Mouse (Mus musculus) Patski (cell line): ENCODE data around the gene Bcl2l12. TPM values are rescaled to one million over a fixed set of nuclear protein-coding genes. Genes with fewer than 3 reads are reported as not detected.
A peak's percentile ranks its signal among the peaks of the same experiment; 100 is the strongest.

ENCODE experiments used
- ATAC-seq: fragments of 100-300 bp; one replicate; pipeline ENCODE4 v1.8.0; 2021
- CTCF ChIA-PET: fragments of 350-600 bp; sonication (Branson Sonifier 250); formaldehyde crosslinking; loops from one replicate; lab custom pipeline; 2022; ENCODE audit warnings: inconsistent platforms; lab: Charles Lee
- POLR2A ChIA-PET: fragments of 350-600 bp; sonication (Branson Sonifier 250); formaldehyde crosslinking; loops from one replicate; lab custom pipeline; 2022; ENCODE audit warnings: antibody characterized with exemption, inconsistent platforms; lab: Charles Lee
- DNase-seq: peaks from one replicate; pipeline ENCODE4 v3.0.0-alpha.2; 2011; ENCODE audit warnings: low read depth, low spot score
- H3K27me3 ChIP-seq: fragments of 371-371 bp; one replicate; pipeline ENCODE4 v1.5.1; 2021
- CTCF ChIP-seq: fragments of 100-300 bp; IDR thresholded peaks from one replicate; pipeline ENCODE4 v1.5.1; 2021
- in situ Hi-C: fragments of 300-500 bp; cut with MboI; formaldehyde crosslinking; loops from 3 replicates; pipeline ENCODE4 v1.11.1; 2018; ENCODE audit warnings: low pct_unique_long_range_greater_than_20kb, mixed read lengths
- polyA plus RNA-seq: library from polyadenylated mRNA; unstranded; gene quantifications from one replicate; pipeline ENCODE4 v1.2.3, GENCODE M21; 2021

Gene Bcl2l12
- polyA plus RNA-seq, 1 experiment from 2014 or later, result 19.9 TPM

- peak; percentile 61 for ATAC-seq
- POLR2A ChIA-PET, result interaction anchor here (1.1 to 1.8 kb wide), 3 partner anchors 8 to 18 kb away, joined by 5 to 10 read pairs (median 6); partner anchors contain the start of gene Scaf1
- TF ChIP-seq CTCF, result no peak
- no peaks in the 10 kb centered on the region for H3K27me3 ChIP-seq
- DNase-seq, result peak; percentile 90
- in situ Hi-C loops, result no loop called here
- CTCF ChIA-PET, result no interaction called here
These were observed 1.1 kb downstream of the Bcl2l12 start, which contains the start of gene Irf3 for GRCm38 (mm10) chr7:44997231-44997939. Gene Irf3 (plus strand): TSS chr7:44997648.

GRCm38 (mm10) chr7:44996672-44997071 is 1.8 kb downstream of the Bcl2l12 start:
- CTCF ChIA-PET, result no interaction called here
- H3K27me3 ChIP-seq, result no peaks in the 10 kb centered on the region
- POLR2A ChIA-PET, result interaction anchor here (0.8 to 1.8 kb wide), 3 partner anchors 8 to 55 kb away, joined by 3 to 10 read pairs (median 5); no protein-coding TSS in a partner anchor
- in situ Hi-C loops, result no loop called here
- ATAC-seq, result no peak
- DNase-seq, result no peak
- no peak for TF ChIP-seq CTCF

- in situ Hi-C loops, result no loop called here
- CTCF ChIA-PET, result interaction anchor here (1.7 kb wide), 1 partner anchor 93 kb away, joined by 4 read pairs; no protein-coding TSS in a partner anchor
- POLR2A ChIA-PET, result interaction anchor here (0.6 to 1.2 kb wide), 4 partner anchors 13 to 411 kb away, joined by 3 to 4 read pairs (median 3); no protein-coding TSS in a partner anchor
- no peak for TF ChIP-seq CTCF
- no peak for DNase-seq
- no peak for ATAC-seq
- no peaks in the 10 kb centered on the region for H3K27me3 ChIP-seq
These were observed 11.4 kb downstream of the Bcl2l12 start for GRCm38 (mm10) chr7:44986879-44987718.

- in situ Hi-C loops, result no loop called here
- H3K27me3 ChIP-seq, result no peaks in the 10 kb centered on the region
- TF ChIP-seq CTCF, result no peak
- peak; percentile 87 for ATAC-seq
- DNase-seq, result peak; percentile 99
- CTCF ChIA-PET, result interaction anchor here (1.7 kb wide), 1 partner anchor 94 kb away, joined by 4 read pairs; no protein-coding TSS in a partner anchor
- POLR2A ChIA-PET, result interaction anchor here (0.7 to 1.8 kb wide), 4 partner anchors 14 to 733 kb away, joined by 3 to 5 read pairs (median 4); partner anchors contain the start of gene Rras
These were observed 12.2 kb downstream of the Bcl2l12 start, which contains the start of gene Prmt1 for GRCm38 (mm10) chr7:44986192-44986878. Gene Prmt1 (minus strand): TSS chr7:44986568.

- ATAC-seq, result no peak
- no peak for TF ChIP-seq CTCF
- ChIA-PET CTCF (interaction anchor here (1.0 to 1.7 kb wide), 4 partner anchors 18 to 95 kb away, joined by 3 to 4 read pairs (median 3); partner anchors contain the start of gene Rras), POLR2A (interaction anchor here (0.6 to 1.8 kb wide), 5 partner anchors 14 to 204 kb away, joined by 3 to 5 read pairs (median 3); partner anchors contain the start of gene Rras)
- no peaks in the 10 kb centered on the region for H3K27me3 ChIP-seq
- no peak for DNase-seq
- in situ Hi-C loops, result no loop called here
These were observed 12.8 kb downstream of the Bcl2l12 start for GRCm38 (mm10) chr7:44985595-44986191.

- TF ChIP-seq CTCF, result no peak
- DNase-seq (no peak), ATAC-seq (no peak)
- in situ Hi-C loops, result loop anchor here (5.0 kb wide), 1 partner anchor 83 kb away; no protein-coding TSS in a partner anchor
- ChIA-PET CTCF (interaction anchor here (1.0 to 1.3 kb wide), 4 partner anchors 12 to 54 kb away, joined by 3 to 4 read pairs (median 3); partner anchors contain the start of gene Rras), POLR2A (interaction anchor here (0.6 to 1.8 kb wide), 4 partner anchors 12 to 205 kb away, joined by 3 to 5 read pairs (median 4); partner anchors contain the start of genes Irf3 and Rras)
- H3K27me3 ChIP-seq, result no peaks in the 10 kb centered on the region
These were observed 13.7 kb downstream of the Bcl2l12 start for GRCm38 (mm10) chr7:44984833-44985164.

GRCm38 (mm10) chr7:44983944-44984832 is 14.3 kb downstream of the Bcl2l12 start:
- no peak for TF ChIP-seq CTCF
- ATAC-seq (no peak), DNase-seq (no peak)
- POLR2A ChIA-PET, result interaction anchor here (1.1 to 1.8 kb wide), 2 partner anchors 13 to 34 kb away, joined by 5 read pairs; partner anchors contain the start of genes Irf3 and Rras
- in situ Hi-C loops, result loop anchor here (5.0 kb wide), 1 partner anchor 83 kb away; no protein-coding TSS in a partner anchor
- no peaks in the 10 kb centered on the region for H3K27me3 ChIP-seq
- CTCF ChIA-PET, result interaction anchor here (1.2 to 1.3 kb wide), 3 partner anchors 11 to 33 kb away, joined by 3 to 4 read pairs (median 3); partner anchors contain the start of gene Rras

GRCm38 (mm10) chr7:44983085-44983484 is 15.4 kb downstream of the Bcl2l12 start:
- no peak for DNase-seq
- TF ChIP-seq CTCF, result no peak
- in situ Hi-C loops, result loop anchor here (5.0 kb wide), 1 partner anchor 84 kb away; no protein-coding TSS in a partner anchor
- no peak for ATAC-seq
- H3K27me3 ChIP-seq, result no peaks in the 10 kb centered on the region
- ChIA-PET POLR2A (no interaction called here), CTCF (interaction anchor here (0.8 to 1.5 kb wide), 2 partner anchors 12 to 32 kb away, joined by 3 to 9 read pairs; no protein-coding TSS in a partner anchor)
